Mouse (Mus musculus) ES-E14 (cell line): ENCODE measurements around the gene Dna2.

ENCODE experiments used
- MAFK ChIP-seq: IDR thresholded peaks from 2 replicates; pipeline ENCODE4 v1.6.1; 2014; ENCODE audit warnings: mild to moderate bottlenecking, low read depth, low read length, inconsistent platforms; ENCODE audit not compliant: insufficient read depth
- ZNF384 ChIP-seq: IDR thresholded peaks from 2 replicates; pipeline ENCODE4 v1.6.1; 2012; ENCODE audit warnings: low read depth, low read length, inconsistent platforms

GRCm38 (mm10) chr10:62979667-62980038 lies 32.8 kb downstream of the Dna2 start:
- TF ChIP-seq ZNF384 (no peak), MAFK (no peak)
